Mouse (Mus musculus): ENCODE measurements around the gene Cep126. TPM values are rescaled to one million over a fixed set of nuclear protein-coding genes. Genes with fewer than 3 reads are reported as not detected.

Cep126 gene
- total RNA-seq (2023): not detected

GRCm38 (mm10) chr9:8134117-8134574, at the start of gene Cep126:
Gene Cep126 (minus strand): TSS chr9:8134294.

GRCm38 (mm10) chr9:8042338-8043043, 91.6 kb downstream of the Cep126 start, which contains the start of gene Cfap300:
Gene Cfap300 (minus strand): TSS chr9:8042823.

Other genes starting within 250 kb of the Cep126 start
- under 1 TPM; 0.28 to 0.60 TPM for gene Yap1, start 129.7 kb downstream of the Cep126 start, total RNA-seq (2023)
- gene Cfap300, start 91.5 kb downstream of the Cep126 start, total RNA-seq (2023): not detected

Measured in neutrophil, adult 83 days (primary cell).